Mouse (Mus musculus): Measurements from ENCODE around the gene Chia1. TPM values are rescaled to one million over a fixed set of nuclear protein-coding genes. Genes with fewer than 3 reads are reported as not detected.

Chia1 gene
- total and polyA plus RNA-seq, 2 experiments from 2014 or later = 0.66 to 1.5 TPM

GRCm38 (mm10) chr3:106177509-106178189 is 64.6 kb downstream of the Chia1 start:
- ATAC-seq (ENCODE audit: low FRiP score) (no peak), DNase-seq (ENCODE audit: low spot score) (no peak)
- Histone ChIP-seq H3K9me3 (ENCODE audit: low read length) (no peaks in the 10 kb centered on the region; the same call in 1 of the 2 replicates), H3K4me1 (ENCODE audit: insufficient read depth, low read length) (no peaks in the 10 kb centered on the region), H3K27ac (ENCODE audit: low read depth, low read length) (no peak overlapping the region), H3K9ac (replicated peaks; ENCODE audit: low read length, poor library complexity, severe bottlenecking) (no peak overlapping the region), H3K27me3 (ENCODE audit: insufficient read depth, low read length) (no peaks in the 10 kb centered on the region), H3K36me3 (ENCODE audit: insufficient read depth, low read length) (no peaks in the 10 kb centered on the region), H3K4me2 (ENCODE audit: low read depth, low read length, poor library complexity, severe bottlenecking) (no peak overlapping the region), H3K4me3 (ENCODE audit: low read depth, low read length) (no peak overlapping the region)
- 78% methylated on average over 13 of the region's 13 CpGs for WGBS
- no peak for TF ChIP-seq CTCF (IDR thresholded peaks at IDR 0.05)

Other genes with a start within 250 kb of the Chia1 start
- 0.66 and 0.77 TPM in 2 replicates for gene Adora3, start 242.4 kb upstream of the Chia1 start, total RNA-seq (2014; rRNA removed)
- gene Adora3, start 242.4 kb upstream of the Chia1 start, polyA plus RNA-seq (2015; fragmentation: Nextera tagmentation; extraction: Ambion mirVana) = 0.20 and 0.30 TPM in 2 replicates
- not detected in 2 replicates for gene Tmigd3, start 242.3 kb upstream of the Chia1 start, total RNA-seq (2014; rRNA removed)
- not detected in 2 replicates for gene Tmigd3, start 242.3 kb upstream of the Chia1 start, polyA plus RNA-seq (2015; fragmentation: Nextera tagmentation; extraction: Ambion mirVana)
- gene I830077J02Rik, start 180.6 kb upstream of the Chia1 start, total RNA-seq (2014; rRNA removed) = 0.33 and 1.0 TPM in 2 replicates
- gene I830077J02Rik, start 180.6 kb upstream of the Chia1 start, polyA plus RNA-seq (2015; fragmentation: Nextera tagmentation; extraction: Ambion mirVana) = 0.25 and 0.40 TPM in 2 replicates
- gene Wdr77, start 153.9 kb upstream of the Chia1 start, total RNA-seq (2014; rRNA removed) = 56.4 and 65.1 TPM in 2 replicates
- 87.9 and 88.1 TPM in 2 replicates for gene Wdr77, start 153.9 kb upstream of the Chia1 start, polyA plus RNA-seq (2015; fragmentation: Nextera tagmentation; extraction: Ambion mirVana)
- 239 and 270 TPM in 2 replicates for gene Atp5f1, start 153.1 kb upstream of the Chia1 start, total RNA-seq (2014; rRNA removed)
- 539 and 548 TPM in 2 replicates for gene Atp5f1, start 153.1 kb upstream of the Chia1 start, polyA plus RNA-seq (2015; fragmentation: Nextera tagmentation; extraction: Ambion mirVana)
- gene Ovgp1, start 139.5 kb upstream of the Chia1 start, total RNA-seq (2014; rRNA removed) = 4.8 and 6.8 TPM in 2 replicates
- 4.8 and 7.6 TPM in 2 replicates for gene Ovgp1, start 139.5 kb upstream of the Chia1 start, polyA plus RNA-seq (2015; fragmentation: Nextera tagmentation; extraction: Ambion mirVana)
- gene Pifo, start 98.6 kb upstream of the Chia1 start, total RNA-seq (2014; rRNA removed) = 2.5 and 5.3 TPM in 2 replicates
- 5.6 and 7.3 TPM in 2 replicates for gene Pifo, start 98.6 kb upstream of the Chia1 start, polyA plus RNA-seq (2015; fragmentation: Nextera tagmentation; extraction: Ambion mirVana)
- gene Chil5, start 80.4 kb upstream of the Chia1 start, total RNA-seq (2014; rRNA removed) = not detected in 2 replicates
- gene Chil5, start 80.4 kb upstream of the Chia1 start, polyA plus RNA-seq (2015; fragmentation: Nextera tagmentation; extraction: Ambion mirVana) = not detected in 2 replicates
- not detected in 2 replicates for gene Chil3, start 54.3 kb downstream of the Chia1 start, total RNA-seq (2014; rRNA removed)
- 0.38 TPM in 1 of 2 replicates, not detected in the other for gene Chil3, start 54.3 kb downstream of the Chia1 start, polyA plus RNA-seq (2015; fragmentation: Nextera tagmentation; extraction: Ambion mirVana)
- not detected in 2 replicates for gene Chil4, start 106.3 kb downstream of the Chia1 start, total RNA-seq (2014; rRNA removed)
- gene Chil4, start 106.3 kb downstream of the Chia1 start, polyA plus RNA-seq (2015; fragmentation: Nextera tagmentation; extraction: Ambion mirVana) = not detected in 2 replicates